In the genomic region with DNA sequence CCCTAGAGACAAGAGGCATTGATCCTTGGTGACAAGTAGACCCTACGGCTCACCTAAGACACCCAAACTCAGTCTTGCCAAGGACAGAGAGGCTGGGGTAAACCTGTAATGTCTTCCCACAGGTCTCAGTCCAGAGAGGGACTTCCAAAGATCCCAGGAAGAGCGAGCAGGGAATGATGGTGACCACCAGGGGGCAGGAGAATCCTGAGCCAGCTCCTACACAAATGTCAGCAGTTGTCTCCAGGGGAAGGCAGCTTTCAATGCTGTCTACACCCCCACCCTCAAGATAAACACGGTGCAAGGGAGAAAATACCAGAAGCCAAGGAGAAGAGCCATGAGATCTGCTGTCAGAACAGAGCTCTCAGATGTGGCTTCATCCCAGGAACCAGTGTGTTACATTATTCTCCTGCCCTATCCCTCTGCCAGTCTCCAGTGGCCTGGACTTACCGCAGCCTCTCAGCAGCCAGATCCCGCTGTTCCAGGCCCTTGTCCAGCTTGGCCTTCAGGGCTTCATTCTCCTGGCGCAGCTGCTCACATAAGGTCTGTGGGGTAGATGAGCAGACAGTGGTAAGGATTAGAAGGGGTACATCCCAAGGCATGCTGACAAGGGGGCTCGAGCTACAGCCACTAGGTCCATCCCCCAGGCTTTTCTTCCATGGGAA, we compare ENCODE assay signal across 9 mouse cellular contexts. TPM values are rescaled to one million over a fixed set of nuclear protein-coding genes. Genes with fewer than 3 reads are reported as not detected.
A peak's percentile ranks its signal among the peaks of the same experiment; 100 is the strongest.
DNase-seq lines count a peak whose midpoint lies in the region; ATAC-seq and TF ChIP-seq lines count a peak whose summit lies in the region.
"Had no signal": no experiment of that assay in that cellular context is flagged by ENCODE, and none has a peak within 500 bp of the region (broad histone marks: within the 10 kb centered on the region; RNA-seq: fewer than 3 reads in every experiment).

No protein-coding gene starts in this region.

- H3K79me2 ChIP-seq in CH12.LX (replicated peaks; ENCODE audit: control insufficient read depth, extremely low read depth, insufficient read depth, poor library complexity, severe bottlenecking): no peaks in the 10 kb centered on the region

- H3K27me3 ChIP-seq in hindbrain, embryonic 10.5 days (ENCODE audit: insufficient read depth, poor library complexity, severe bottlenecking): no peaks in the 10 kb centered on the region
- H3K27me3 ChIP-seq in hindbrain, embryonic 13.5 days: no peaks in the 10 kb centered on the region
- H3K27me3 ChIP-seq in CH12.LX (replicated peaks): no peaks in the 10 kb centered on the region
- H3K27me3 ChIP-seq in midbrain, postnatal 0 days (ENCODE audit: insufficient read depth, low read length): no peaks in the 10 kb centered on the region
- H3K27me3 ChIP-seq: liver, embryonic 15.5 days had no signal

- no peak overlapping the region; the same call in 1 of the 2 replicates for H3K9ac ChIP-seq in hindbrain, embryonic 13.5 days
- H3K9ac ChIP-seq in CH12.LX (ENCODE audit: insufficient read depth, low read depth): no peak overlapping the region
- H3K9ac ChIP-seq in midbrain, postnatal 0 days (replicated peaks; ENCODE audit: low read length, poor library complexity, severe bottlenecking): 0 out of 2 replicates have a peak overlapping the region, but pooled peaks have one; percentile 19
- H3K9ac ChIP-seq: liver, embryonic 15.5 days had no signal

- no peaks in the 10 kb centered on the region for H3K9me3 ChIP-seq in hindbrain, embryonic 10.5 days
- no peaks in the 10 kb centered on the region for H3K9me3 ChIP-seq in hindbrain, embryonic 13.5 days
- H3K9me3 ChIP-seq in CH12.LX (replicated peaks; ENCODE audit: low read length): peaks cover 7% of the 10 kb centered on the region
- no peaks in the 10 kb centered on the region for H3K9me3 ChIP-seq in midbrain, postnatal 0 days (ENCODE audit: low read length)
- H3K9me3 ChIP-seq: liver, embryonic 15.5 days had no signal

- TF ChIP-seq CTCF in CH12.LX (conservative IDR thresholded peaks at IDR 0.05 in 1 of 2, IDR thresholded peaks at IDR 0.05 in 1 of 2; ENCODE audit: low read depth in 2 of 2, low read length in 2 of 2): peak in 1 of 2 experiments; percentile 62; a peak in 2 of 4 replicates
- TF ChIP-seq CTCF in midbrain, postnatal 0 days (IDR thresholded peaks at IDR 0.05): peak; percentile 81

- ATAC-seq in hindbrain, embryonic 13.5 days (ENCODE audit: low FRiP score): no peak
- ATAC-seq in midbrain, postnatal 0 days (ENCODE audit: low FRiP score): no peak
- ATAC-seq in erythroid progenitor cell, adult 5-6 weeks (replicated peaks; ENCODE audit: low FRiP score, poor library complexity, severe bottlenecking): no peak

- TF ChIP-seq EP300 in CH12.LX (IDR thresholded peaks at IDR 0.05; ENCODE audit: low read length): no peak

- H3K27ac ChIP-seq in hindbrain, embryonic 10.5 days: no peak overlapping the region
- H3K27ac ChIP-seq in hindbrain, embryonic 13.5 days: no peak overlapping the region
- no peak overlapping the region for H3K27ac ChIP-seq in CH12.LX (ENCODE audit: insufficient read depth, low read depth)
- H3K27ac ChIP-seq in midbrain, postnatal 0 days (ENCODE audit: low read depth, low read length): no peak overlapping the region
- H3K27ac ChIP-seq: liver, embryonic 15.5 days had no signal

- no peak for TF ChIP-seq POLR2A in CH12.LX (IDR thresholded peaks at IDR 0.05; ENCODE audit: low read depth, low read length)

- H3K4me2 ChIP-seq in hindbrain, embryonic 13.5 days: no peak overlapping the region
- H3K4me2 ChIP-seq in CH12.LX (ENCODE audit: insufficient read depth, low read depth, poor library complexity, severe bottlenecking): no peak overlapping the region
- no peak overlapping the region for H3K4me2 ChIP-seq in midbrain, postnatal 0 days (ENCODE audit: low read depth, low read length, poor library complexity, severe bottlenecking)
- H3K4me2 ChIP-seq: liver, embryonic 15.5 days had no signal

- no peak overlapping the region for H3K4me3 ChIP-seq in hindbrain, embryonic 10.5 days
- no peak overlapping the region for H3K4me3 ChIP-seq in hindbrain, embryonic 13.5 days
- no peak overlapping the region for H3K4me3 ChIP-seq in CH12.LX (replicated peaks in 1 of 3; ENCODE audit: low read depth in 2 of 3, low read length in 2 of 3, poor library complexity in 1 of 3)
- H3K4me3 ChIP-seq in midbrain, postnatal 0 days (ENCODE audit: low read depth, low read length): no peak overlapping the region
- H3K4me3 ChIP-seq: liver, embryonic 15.5 days had no signal

- WGBS in hindbrain, embryonic 10.5 days: 71% methylated on average over 7 of the region's 7 CpGs
- 63% methylated on average over 7 of the region's 7 CpGs for WGBS in hindbrain, embryonic 13.5 days
- 63% methylated on average over 7 of the region's 7 CpGs for WGBS in midbrain, postnatal 0 days

- in situ Hi-C loops in CH12.LX (cut with MboI; ENCODE audit: low pct_ligation_motif_present, low pct_unique_long_range_greater_than_20kb, low sequenced_read_pairs): loop anchor here (5.0 kb wide), 1 partner anchor 52 kb away; no protein-coding TSS in a partner anchor

- peak; percentile 49 for DNase-seq in hindbrain, embryonic 10.5 days (ENCODE audit: low spot score)
- peak; percentile 33 for DNase-seq in CH12.LX (ENCODE audit: extremely low read depth)
- DNase-seq in brain, adult 2 months (ENCODE audit: low read depth, low spot score): peak; percentile 88
- peak; percentile 25 to 32 for DNase-seq in frontal cortex, postnatal 25 days (ENCODE audit: low spot score in 2 of 2)
- DNase-seq in layer of hippocampus, postnatal 14 days (ENCODE audit: low spot score in 2 of 2): peak; percentile 45 to 56
- peak; percentile 60 for DNase-seq in midbrain, postnatal 0 days (ENCODE audit: low spot score)

- peak; percentile 45 for TF ChIP-seq RAD21 in CH12.LX (IDR thresholded peaks at IDR 0.05; ENCODE audit: low read depth, low read length)

- H3K36me3 ChIP-seq in hindbrain, embryonic 10.5 days: peaks cover 66% of the 10 kb centered on the region
- peaks cover 63% of the 10 kb centered on the region for H3K36me3 ChIP-seq in hindbrain, embryonic 13.5 days
- H3K36me3 ChIP-seq in CH12.LX (replicated peaks in 1 of 2; ENCODE audit: control insufficient read depth in 1 of 2, insufficient read depth in 1 of 2, low read length in 1 of 2): peaks cover 87 to 98% of the 10 kb centered on the region in 2 experiments
- peaks cover 24% of the 10 kb centered on the region for H3K36me3 ChIP-seq in midbrain, postnatal 0 days (ENCODE audit: insufficient read depth, low read length)

- no peaks in the 10 kb centered on the region for H3K4me1 ChIP-seq in hindbrain, embryonic 10.5 days (replicated peaks)
- H3K4me1 ChIP-seq in hindbrain, embryonic 13.5 days (replicated peaks): no peaks in the 10 kb centered on the region
- peaks cover 1 to 35% of the 10 kb centered on the region in 2 experiments; a peak in 3 of 4 replicates for H3K4me1 ChIP-seq in CH12.LX (ENCODE audit: control insufficient read depth in 1 of 2, insufficient read depth in 2 of 2)
- H3K4me1 ChIP-seq in midbrain, postnatal 0 days (ENCODE audit: insufficient read depth, low read length): no peaks in the 10 kb centered on the region

- dilution Hi-C loops in CH12.LX (cut with MboI; ENCODE audit: extremely low pct_ligation_motif_present, extremely low pct_unique_long_range_greater_than_20kb, low sequenced_read_pairs): no loop called here

TF ChIP-seq in CH12.LX, 34 proteins besides CTCF, POLR2A, EP300 and RAD21:
- TF ChIP-seq ZC3H11A (IDR thresholded peaks at IDR 0.05; ENCODE audit: low read depth, low read length) (no peak), BHLHE40 (IDR thresholded peaks at IDR 0.05; ENCODE audit: low read depth, low read length) (no peak), ETS1 (conservative IDR thresholded peaks at IDR 0.05; ENCODE audit: low read depth, low read length) (no peak), SMC3 (IDR thresholded peaks at IDR 0.05; ENCODE audit: low read depth, low read length) (peak; percentile 62), TBP (conservative IDR thresholded peaks at IDR 0.05; ENCODE audit: low read depth, low read length) (no peak)

RNA-seq across cellular contexts. Expression of gene Gpx3, which starts 28.2 kb away (rescaled TPM):
- polyA plus RNA-seq in hindbrain, embryonic 10.5 days (2016; fragmentation: Nextera tagmentation; extraction: Ambion mirVana): 108 and 121 TPM in 2 replicates
- polyA plus RNA-seq in hindbrain, embryonic 13.5 days (2015; fragmentation: Nextera tagmentation; extraction: Ambion mirVana): 50.2 and 54.0 TPM in 2 replicates
- total RNA-seq in CH12.LX (2012; rRNA removed) (0.25 TPM in 1 of 2 replicates, not detected in the other), CH12.LX (2014; rRNA removed) (not detected in 2 replicates)
- polyA plus RNA-seq in CH12.LX (2012; ENCODE audit: insufficient read length, low read depth): 0.63 and 0.90 TPM in 2 replicates
- total RNA-seq in layer of hippocampus, postnatal 14 days (2021): 1 to 10 TPM; 4.3 to 5.8 TPM
- 14.6 and 23.1 TPM in 2 replicates for total RNA-seq in midbrain, postnatal 0 days (2014; rRNA removed)
- 69.3 and 70.3 TPM in 2 replicates for polyA plus RNA-seq in midbrain, postnatal 0 days (2015; fragmentation: Nextera tagmentation; extraction: Ambion mirVana)
- total RNA-seq in erythroid progenitor cell, adult 5-6 weeks (2015; ENCODE audit: low replicate concordance): 15.5 and 29.3 TPM in 2 replicates
- total RNA-seq in erythroid progenitor cell, adult 5-6 weeks (2017; ENCODE audit: low replicate concordance): 0.30 and 2.4 TPM in 2 replicates

RNA-seq across cellular contexts. Expression of gene Tnip1, which starts 32.3 kb away (rescaled TPM):
- 14.2 and 14.7 TPM in 2 replicates for polyA plus RNA-seq in hindbrain, embryonic 10.5 days (2016; fragmentation: Nextera tagmentation; extraction: Ambion mirVana)
- 19.3 TPM in 2 replicates for polyA plus RNA-seq in hindbrain, embryonic 13.5 days (2015; fragmentation: Nextera tagmentation; extraction: Ambion mirVana)
- total RNA-seq in CH12.LX (2012; rRNA removed) (67.8 and 76.2 TPM in 2 replicates), CH12.LX (2014; rRNA removed) (34.9 and 36.1 TPM in 2 replicates)
- polyA plus RNA-seq in CH12.LX (2012; ENCODE audit: insufficient read length, low read depth): 134 and 137 TPM in 2 replicates
- total RNA-seq in layer of hippocampus, postnatal 14 days (2021): 10 to 100 TPM; 34.3 to 34.4 TPM
- 19.2 and 20.9 TPM in 2 replicates for total RNA-seq in midbrain, postnatal 0 days (2014; rRNA removed)
- polyA plus RNA-seq in midbrain, postnatal 0 days (2015; fragmentation: Nextera tagmentation; extraction: Ambion mirVana): 17.0 and 17.2 TPM in 2 replicates
- 6.3 and 7.9 TPM in 2 replicates for total RNA-seq in erythroid progenitor cell, adult 5-6 weeks (2015; ENCODE audit: low replicate concordance)
- 3.3 and 8.7 TPM in 2 replicates for total RNA-seq in erythroid progenitor cell, adult 5-6 weeks (2017; ENCODE audit: low replicate concordance)

Comparison
In these comparisons a context has a peak if more than half of its experiments do, and no peak if none do; other contexts are left out.
1. DNase-seq: peak in every context shown above with its lines; median percentile 88 in brain, adult 2 months; 60 in midbrain, postnatal 0 days; 50 in layer of hippocampus, postnatal 14 days; 49 in hindbrain, embryonic 10.5 days; 33 in CH12.LX; 28 in frontal cortex, postnatal 25 days.